Mouse (Mus musculus) splenic B cell, adult 2 months (primary cell): ENCODE measurements around the gene Gm9922.
A peak's percentile ranks its signal among the peaks of the same experiment; 100 is the strongest.

Source experiments
- DNase-seq: peaks from one replicate; pipeline ENCODE4 v3.0.0-alpha.2; 2011; ENCODE audit warnings: low read depth, low spot score
- H3K27me3 ChIP-seq: 2 replicates; pipeline ENCODE4 v1.6.1; 2012; ENCODE audit warnings: mild to moderate bottlenecking, low read length, moderate library complexity, mixed read lengths; ENCODE audit not compliant: control insufficient read depth, poor library complexity, insufficient read depth, severe bottlenecking
- H3K36me3 ChIP-seq: 2 replicates; pipeline ENCODE4 v1.6.1; 2012; ENCODE audit warnings: mild to moderate bottlenecking, low read length, moderate library complexity, mixed read lengths; ENCODE audit not compliant: control insufficient read depth, poor library complexity, insufficient read depth, severe bottlenecking

Gm9922 gene

DNA sequence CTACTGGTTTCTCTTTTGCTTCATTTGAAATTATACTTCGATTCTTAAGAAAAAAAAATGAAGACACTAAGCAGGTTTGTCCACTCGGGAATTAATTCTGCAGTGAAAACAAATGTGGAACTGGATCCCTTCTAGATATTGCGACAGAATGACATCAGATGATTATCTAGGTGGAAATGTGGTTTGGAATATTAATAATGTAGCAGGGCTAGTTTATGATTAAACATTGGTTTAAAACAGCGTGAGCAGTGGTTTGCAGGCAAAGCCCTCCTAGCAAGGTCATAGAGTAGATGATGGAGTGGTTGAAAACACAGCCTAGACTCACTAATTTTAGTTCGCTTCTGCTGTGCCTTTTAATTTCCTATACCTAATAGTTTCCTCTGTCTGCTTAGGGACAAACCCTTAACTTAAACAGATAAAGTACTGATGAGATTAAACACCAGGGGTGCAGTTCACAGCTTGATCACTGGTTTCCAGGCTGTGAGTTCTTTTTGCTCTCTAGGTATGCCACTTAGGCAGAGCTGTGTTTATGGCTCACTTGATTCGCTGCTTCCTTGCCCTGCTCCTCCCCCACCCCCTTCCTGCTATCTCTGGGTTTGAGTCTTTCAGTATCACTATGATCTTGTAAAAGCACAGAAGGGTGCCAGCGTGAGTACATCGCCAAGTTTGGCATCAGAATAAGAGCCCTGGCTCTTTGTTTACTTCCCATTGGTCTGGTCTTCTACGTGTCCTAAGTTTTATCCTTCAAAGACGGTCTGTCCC lies 4.1 kb upstream of the Gm9922 start:
- DNase-seq: peak; percentile 5
- no peaks in the 10 kb centered on the region; the same call in 1 of the 2 replicates for H3K36me3 ChIP-seq
- H3K27me3 ChIP-seq: no peaks in the 10 kb centered on the region

DNA sequence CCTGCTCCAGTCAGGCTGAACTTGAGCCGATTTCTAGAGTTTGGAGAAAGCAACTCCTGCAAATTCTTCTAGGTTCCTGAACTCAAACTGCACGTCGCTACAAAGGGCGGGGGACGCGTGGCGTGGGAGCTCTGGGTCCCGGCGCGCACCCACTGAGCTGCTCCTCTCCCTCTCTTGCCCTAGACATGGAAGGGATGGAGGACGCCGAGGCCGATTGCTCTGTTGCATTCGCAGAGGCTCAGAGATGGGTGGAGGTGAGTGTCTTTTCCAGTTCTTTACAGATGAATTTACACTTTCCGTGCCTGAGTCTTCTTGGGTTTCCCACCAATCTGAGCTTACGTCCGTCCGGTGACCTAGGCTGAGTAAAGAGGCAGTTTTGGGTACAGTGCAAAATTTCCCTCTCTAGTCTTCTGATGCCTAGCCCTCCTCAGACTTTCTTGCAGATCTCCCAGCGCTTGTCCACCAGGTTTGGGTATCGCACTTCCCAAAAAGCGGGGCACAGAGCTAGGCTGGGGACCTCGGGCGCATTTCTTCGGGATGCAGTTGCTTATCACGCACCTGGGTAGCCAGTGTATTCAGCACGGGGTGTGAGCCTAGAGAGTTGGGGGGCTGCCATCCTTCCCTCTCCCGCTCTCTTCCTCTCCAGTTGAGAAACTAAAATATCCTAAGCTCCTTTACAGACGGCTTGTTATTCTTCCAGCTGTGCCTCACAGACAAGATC lies 518 bp upstream of the Gm9922 start:
- Histone ChIP-seq H3K27me3 (no peaks in the 10 kb centered on the region), H3K36me3 (no peaks in the 10 kb centered on the region; the same call in 1 of the 2 replicates)
- DNase-seq: peak; percentile 13

DNA sequence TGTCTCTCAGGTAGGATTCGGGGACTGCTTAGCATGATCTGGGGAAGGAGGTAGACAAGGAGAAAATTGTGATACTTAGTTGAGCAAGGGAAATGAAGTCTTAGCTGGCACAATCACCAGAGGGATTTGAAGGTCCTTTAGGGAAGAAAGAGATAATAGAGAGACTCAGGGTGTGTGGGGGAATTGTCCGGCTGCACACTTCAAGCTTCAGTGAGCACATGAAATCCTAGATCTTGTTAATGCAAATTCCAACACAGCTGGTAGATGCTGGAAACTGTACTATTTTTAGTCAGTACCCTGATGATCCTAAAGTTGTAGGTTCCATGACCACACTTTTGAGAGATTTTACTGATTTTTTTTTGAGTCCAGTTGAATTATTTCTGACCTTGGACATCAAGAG lies 15.2 kb downstream of the Gm9922 start:
- H3K27me3 ChIP-seq: no peaks in the 10 kb centered on the region
- no peak for DNase-seq
- no peaks in the 10 kb centered on the region for H3K36me3 ChIP-seq

DNA sequence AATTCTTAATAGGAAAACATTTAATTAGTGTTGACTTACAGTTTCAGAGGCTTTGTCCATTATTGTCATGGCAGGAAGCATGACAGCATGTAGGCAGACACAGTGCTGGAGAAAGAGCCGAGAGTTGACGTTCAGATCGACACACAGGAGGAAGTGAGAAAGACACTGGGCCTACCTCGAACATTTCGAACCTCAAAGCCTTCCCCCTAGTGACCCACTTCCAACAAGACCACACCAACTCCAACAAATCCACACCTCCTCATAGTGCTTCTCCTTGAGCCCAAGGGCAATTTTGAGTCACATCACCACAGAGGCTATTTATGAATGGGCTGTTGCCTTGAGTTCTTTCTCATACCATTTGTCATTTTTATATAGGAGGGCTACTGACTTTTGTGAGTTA lies 22.5 kb downstream of the Gm9922 start:
- no peaks in the 10 kb centered on the region for H3K27me3 ChIP-seq
- no peaks in the 10 kb centered on the region for H3K36me3 ChIP-seq
- DNase-seq: peak; percentile 42

DNA sequence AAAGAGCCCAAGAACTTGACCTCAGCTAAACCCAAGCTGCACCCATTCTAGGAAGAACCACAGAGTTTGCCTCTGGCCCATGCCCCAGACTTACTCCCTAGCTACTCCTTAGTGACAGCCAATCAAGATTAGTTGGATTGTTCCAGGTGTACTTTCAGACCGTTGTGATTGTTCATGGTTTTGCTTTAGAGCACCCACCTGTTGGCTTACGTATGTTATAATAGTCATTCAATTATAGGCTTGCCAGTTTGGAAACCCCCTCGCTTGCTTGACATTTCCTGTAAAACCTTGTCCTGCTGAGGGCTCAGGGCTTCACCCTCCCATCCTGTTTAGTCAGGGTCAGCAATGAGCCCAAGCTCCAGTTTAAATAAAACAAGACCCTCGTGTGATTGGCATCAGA lies 25.1 kb downstream of the Gm9922 start:
- Histone ChIP-seq H3K27me3 (no peaks in the 10 kb centered on the region), H3K36me3 (no peaks in the 10 kb centered on the region)
- DNase-seq: peak; percentile 52

DNA sequence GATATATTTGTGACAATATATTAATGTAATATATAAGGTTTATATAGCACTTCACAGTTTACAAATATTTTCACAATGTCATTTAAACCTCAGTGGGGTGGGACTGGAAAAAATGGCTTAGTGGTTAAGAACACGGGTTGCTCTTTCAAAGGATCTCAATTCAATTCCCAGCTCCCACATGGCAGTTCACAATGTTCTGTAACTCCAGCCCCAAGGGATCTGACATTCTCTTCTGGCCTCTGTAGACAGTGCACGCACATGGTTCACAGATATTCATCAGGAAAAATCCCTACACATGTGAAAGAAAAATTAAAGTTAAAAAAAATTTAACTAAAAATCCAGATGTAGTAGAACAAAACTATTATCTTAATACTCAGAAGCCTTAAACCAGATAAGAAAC lies 41.2 kb downstream of the Gm9922 start:
- DNase-seq: no peak
- Histone ChIP-seq H3K36me3 (peaks cover 4% of the 10 kb centered on the region; the same call in 1 of the 2 replicates), H3K27me3 (no peaks in the 10 kb centered on the region)

DNA sequence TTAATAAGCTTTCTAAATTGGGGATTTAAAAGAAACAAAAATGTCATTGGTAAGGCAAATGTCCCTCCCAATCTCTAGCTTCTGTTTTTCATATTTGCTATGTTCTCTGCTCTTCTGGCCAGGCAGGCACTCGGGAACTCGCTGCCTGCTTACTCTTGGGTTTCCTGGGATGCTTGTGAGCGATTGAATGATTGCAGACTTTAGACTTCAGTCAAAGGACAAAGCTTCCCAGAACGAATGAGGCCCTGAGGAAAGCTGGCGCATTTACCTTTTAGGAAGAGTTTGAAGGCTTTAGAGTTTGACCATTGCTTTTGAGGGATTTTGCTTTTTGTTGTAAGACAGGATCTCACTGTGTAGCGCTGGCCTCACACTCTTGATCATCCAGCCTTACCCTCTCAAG lies 41.9 kb downstream of the Gm9922 start:
- no peaks in the 10 kb centered on the region for H3K27me3 ChIP-seq
- no peak for DNase-seq
- H3K36me3 ChIP-seq: 0 out of 2 replicates have a peak, but pooled peaks cover 4% of the 10 kb centered on the region
